Mouse (Mus musculus) heart, postnatal 14 days (tissue): ENCODE data around the gene Gtf2ird1. TPM values are rescaled to one million over a fixed set of nuclear protein-coding genes. Genes with fewer than 3 reads are reported as not detected.
"Not testable (repeated sequence)": the region's sequence is repeated elsewhere in the genome, so short reads cannot be mapped to it uniquely, and the experiment has no call there.

Experiments
- DNase-seq, 2 experiments: peaks; one replicate each; pipeline ENCODE4 v3.0.0; 2021 to 2022
- intact Hi-C: fragments of 180-260 bp; cut with DNase I; formaldehyde crosslinking; loops from one replicate; pipeline ENCODE4 v1.15.1; 2025
- total RNA-seq, 2 experiments: library from RNA; stranded (reverse); gene quantifications; 2 replicates each; pipeline ENCODE4 v1.2.3; 2021

The Gtf2ird1 gene
- total RNA-seq, 2 experiments from 2014 or later = 28.6 to 30.9 TPM

DNA sequence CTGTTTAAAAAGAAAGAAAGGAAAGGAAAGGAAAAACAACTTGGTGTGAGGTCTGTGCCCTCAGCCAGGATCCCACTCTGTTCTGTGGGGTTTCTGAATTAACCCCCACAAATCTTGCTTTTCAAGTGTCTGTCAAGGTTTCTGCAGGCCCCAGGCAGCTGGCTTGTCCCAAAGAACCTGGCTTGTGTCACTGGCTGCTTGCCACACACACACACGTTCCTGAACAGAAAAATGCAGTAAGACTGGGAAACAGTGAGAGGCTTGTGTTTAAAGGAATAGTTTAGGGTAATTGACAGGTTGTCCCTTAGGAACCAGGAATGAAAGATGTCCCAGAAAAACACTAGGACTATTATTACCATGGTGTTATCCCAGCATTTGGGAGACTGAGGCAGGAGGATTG lies 2.9 kb downstream of the Gtf2ird1 start:
- DNase-seq = no peak
- intact Hi-C loops = no loop called here

DNA sequence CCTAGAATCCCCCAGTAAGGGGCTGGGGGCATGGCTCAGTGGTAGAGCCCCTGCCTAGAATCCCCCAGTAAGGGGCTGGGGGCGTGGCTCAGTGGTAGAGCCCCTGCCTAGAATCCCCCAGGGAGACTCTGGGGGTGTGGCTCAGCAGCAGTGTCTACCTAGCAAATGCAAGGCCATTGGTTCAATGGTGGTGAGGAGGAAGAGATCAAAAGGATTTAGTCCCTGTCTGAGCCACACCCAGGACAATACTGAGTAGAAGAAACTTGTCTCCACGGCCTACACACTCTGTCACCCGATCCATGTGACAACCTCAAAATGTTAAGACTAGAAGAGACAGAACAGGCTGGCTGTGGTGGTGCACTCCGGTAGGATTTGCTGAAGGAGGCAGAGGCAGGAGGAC lies 9.8 kb downstream of the Gtf2ird1 start:
- DNase-seq, intact Hi-C loops: not testable (repeated sequence)

DNA sequence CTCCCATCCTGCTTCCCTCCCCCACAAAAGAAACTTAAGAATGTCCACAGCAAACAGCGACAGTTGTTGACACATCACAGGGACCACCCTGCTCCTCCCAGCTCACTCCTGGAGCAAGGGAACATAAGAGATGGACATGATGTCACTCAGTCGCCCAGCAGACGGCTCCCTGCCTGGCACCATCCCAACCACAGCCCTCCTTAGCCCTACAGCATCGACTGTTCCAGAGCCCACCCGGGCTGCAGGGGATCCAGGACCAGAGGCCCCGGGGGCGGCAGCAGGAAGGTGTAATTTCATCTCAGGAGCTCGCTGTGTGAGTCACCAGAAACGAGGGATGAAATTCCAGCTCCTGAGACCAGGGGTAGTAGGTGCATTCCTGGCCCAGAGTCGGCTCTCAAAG lies 10.6 kb downstream of the Gtf2ird1 start:
- no peak for DNase-seq

DNA sequence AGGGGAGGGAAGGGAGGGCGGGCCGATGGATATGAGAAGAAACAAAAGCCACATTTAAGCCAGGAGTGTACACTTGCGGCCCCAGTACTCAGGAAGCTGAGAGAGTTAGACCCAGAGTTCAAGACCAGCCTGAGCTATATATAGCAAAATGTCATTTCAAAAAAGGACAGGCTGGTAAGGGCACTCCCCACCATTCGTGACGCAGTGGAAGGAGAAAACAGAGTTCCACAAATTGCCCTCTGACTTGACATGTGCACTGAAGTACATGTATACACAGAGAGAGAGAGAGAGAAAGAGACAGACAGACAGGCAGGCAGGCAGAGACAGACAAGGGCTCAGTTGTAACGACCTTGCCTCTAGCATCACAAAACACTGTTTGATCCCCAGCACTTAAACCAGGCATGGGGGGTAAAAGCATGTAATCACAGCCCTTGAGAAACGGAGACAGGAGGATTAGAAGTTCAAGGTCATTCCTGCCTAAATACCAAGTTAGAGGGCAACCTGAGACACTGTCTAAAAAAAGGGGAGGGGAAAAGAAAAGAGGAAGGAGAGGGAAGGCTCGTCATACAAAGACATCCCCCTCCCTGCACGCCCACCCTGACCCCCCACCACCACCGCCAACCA lies 11.2 kb downstream of the Gtf2ird1 start:
- intact Hi-C loops = no loop called here
- DNase-seq = no peak

More for the DNA sequence above, 10.6 kb downstream of the Gtf2ird1 start:
- intact Hi-C loops = no loop called here

DNA sequence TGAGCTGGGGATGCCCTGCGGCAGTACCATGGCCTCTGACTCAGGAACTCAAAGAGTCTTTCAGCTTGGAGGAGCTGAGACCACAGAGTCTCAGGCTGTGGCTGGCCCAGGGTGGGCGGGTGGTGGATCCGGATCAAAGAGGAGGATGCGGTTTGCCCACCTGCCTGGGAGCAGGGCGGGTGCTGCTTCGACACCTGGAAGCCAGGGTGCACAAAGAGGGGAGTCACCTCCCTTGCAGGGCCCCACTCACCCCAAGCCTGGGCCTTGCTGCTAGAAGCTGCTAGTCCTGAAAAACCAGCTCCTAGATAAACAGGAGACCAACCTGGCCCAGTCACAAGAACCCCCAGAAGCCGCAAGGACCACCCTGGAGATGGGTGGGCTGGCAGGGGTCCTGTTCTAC lies 12.0 kb downstream of the Gtf2ird1 start:
- DNase-seq = no peak
- intact Hi-C loops = no loop called here

DNA sequence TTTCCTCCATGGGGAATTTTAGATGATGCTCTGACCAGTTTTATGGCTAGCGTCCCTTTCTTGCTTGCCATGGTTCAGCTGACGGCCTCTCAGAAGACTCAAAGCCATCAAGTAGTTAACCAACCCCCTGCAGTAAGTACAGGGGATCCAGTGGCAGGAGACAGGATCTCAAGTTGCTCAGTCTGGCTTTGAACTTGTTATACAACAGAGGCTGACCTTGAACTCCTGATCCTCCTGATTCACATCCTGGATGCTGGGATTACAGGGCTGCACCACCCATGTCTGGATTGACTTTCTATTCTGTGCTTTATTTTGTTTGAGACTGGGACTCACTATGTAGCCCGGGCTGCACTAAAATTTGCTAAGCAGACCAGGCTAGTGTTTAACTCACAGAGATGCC lies 14.4 kb downstream of the Gtf2ird1 start:
- intact Hi-C loops = no loop called here
- DNase-seq = no peak

DNA sequence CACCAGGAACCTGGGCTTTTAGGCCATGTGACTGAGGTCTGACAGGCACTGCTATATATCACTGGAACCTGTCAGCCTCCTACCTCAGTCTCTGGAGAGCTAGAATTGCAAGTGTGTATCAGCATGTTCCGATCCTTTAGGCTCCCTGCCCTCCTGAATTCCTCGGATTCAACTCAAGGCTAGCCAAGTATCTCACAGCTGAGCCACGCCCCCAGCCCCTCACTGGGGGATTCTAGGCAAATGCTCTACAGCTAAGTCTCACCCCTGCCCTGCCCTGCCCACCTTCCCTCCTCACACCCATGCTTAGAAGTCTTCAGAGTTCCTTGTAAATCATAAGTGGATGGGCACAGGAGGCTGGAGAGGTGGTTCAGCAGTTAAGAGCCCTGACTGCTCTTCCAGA lies 15.4 kb downstream of the Gtf2ird1 start:
- intact Hi-C loops = no loop called here
- no peak for DNase-seq

DNA sequence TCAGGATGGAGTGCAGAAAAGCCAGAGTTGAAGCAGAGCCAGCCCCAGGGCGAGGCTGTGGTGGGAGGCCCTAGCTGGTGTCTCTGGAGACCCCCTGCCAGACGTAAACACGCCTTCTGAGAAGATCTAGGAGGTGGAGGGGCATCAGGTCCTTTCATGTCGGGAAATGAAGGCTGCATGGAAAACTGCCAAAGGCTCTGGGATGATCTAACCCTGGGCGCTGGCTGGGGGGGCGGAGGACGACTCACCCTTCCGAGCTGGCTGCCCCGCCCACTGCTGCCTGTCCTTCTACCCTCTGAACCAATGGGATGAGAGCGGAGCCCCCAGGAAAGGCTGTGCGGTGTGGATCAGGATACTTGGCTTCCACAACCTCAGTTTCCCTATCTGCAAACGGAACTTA lies 16.4 kb downstream of the Gtf2ird1 start:
- intact Hi-C loops = no loop called here
- peak; percentile 62 to 63 for DNase-seq

DNA sequence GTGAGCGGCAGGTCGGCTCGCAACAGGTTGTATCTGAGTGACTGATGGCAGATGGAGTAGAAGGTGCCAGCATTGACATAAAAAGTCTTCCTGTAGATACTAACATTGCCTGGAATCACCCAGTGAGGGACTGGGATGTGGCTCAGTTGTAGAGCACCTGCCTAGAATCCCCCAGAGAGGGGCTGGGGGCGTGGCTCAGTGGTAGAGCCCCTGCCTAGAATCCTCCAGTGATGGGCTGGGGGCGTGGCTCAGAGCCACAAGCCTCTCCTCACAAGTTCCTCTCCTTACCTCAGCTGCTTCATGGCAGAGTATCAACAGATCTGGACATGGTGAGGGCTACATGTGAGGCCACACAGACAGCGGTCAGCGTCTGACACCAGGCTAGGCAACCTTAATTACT lies 17.0 kb downstream of the Gtf2ird1 start:
- DNase-seq = no peak
- intact Hi-C loops = no loop called here

DNA sequence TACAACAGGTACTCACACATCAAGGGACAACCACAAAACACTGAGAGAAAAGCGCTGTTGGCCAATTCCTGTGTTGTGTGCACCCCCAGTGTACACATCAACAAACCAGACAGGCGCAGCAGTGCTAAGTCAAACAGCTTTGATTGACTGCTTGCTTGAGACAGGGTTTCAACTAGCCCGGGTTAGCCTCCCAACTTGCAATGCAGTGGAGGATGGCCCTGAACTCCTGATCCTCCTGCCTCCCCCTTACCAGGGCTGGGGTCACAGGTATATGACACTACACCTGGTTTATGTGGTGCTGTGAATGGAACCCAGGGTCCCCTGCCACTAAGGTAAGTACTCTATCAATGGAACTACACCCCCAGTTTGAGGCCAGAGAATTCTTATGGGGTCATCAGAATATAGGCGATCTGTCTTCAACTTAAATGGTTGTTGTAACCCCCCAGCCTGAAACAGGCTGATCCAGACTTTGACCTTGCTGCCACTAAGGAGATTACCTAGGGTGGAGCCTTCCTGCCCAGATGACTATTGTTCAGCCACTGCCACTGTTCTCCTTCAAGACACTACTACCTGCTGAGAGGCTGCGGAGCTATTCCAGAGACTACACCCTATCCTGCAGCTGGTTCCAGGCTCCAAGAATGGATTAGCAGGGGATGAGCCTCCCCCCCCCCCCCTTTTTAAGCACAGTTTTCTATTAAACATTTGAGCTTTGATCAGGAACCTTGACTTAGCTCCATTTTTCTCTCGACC lies 17.7 kb downstream of the Gtf2ird1 start:
- intact Hi-C loops = no loop called here
- DNase-seq = no peak

DNA sequence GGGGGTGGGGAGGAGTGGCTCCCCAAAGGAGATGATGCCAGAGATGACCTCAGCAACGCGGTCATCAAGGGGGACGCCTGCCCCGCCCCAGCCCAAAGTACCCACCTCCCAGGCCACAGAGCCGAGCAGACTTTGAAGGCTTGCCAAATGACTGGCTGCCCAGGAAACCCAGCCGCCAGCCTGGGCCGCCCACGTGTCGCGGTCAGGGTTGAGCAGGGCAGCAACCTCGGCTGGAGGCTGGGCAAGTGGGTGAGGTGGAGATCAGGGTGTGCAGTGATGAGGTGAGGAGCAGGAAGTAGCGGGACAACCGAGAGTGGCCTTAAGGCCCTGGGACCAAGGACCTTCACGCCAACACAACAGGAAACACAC lies 19.1 kb downstream of the Gtf2ird1 start:
- DNase-seq = peak; percentile 67 to 79
- intact Hi-C loops = no loop called here

DNA sequence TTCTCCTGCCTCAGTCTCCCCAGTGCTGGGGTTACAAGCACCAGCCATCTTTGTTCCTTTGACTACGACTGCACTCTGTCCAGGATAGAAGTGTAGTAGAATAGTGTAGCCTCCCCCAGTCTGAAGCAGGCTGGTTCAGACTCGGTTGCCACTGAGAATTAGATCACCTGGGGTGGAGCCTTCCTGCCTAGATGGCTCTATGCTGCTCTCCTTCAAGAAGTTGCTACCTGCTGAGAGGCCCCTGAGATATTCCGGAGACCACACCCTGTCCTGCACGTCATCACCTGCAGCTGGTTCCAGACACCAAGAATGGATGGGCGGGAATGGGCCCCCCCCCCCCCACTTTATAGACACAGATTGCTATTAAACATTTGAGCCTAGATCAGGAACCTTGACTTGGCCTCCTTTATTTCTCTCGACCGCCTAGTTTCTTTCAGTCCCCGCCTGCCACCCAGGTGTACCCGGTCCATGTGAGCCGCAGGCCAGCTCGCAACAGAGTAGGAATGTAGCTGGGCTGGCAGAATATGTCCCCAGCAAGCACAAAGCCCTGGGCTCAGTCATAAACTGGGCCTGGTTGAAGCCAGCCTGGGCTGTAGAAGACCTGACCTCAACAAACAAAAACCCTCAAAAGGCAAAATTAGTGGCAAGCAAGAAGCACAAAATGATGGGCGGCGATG lies 19.6 kb downstream of the Gtf2ird1 start:
- intact Hi-C loops = no loop called here
- no peak for DNase-seq

DNA sequence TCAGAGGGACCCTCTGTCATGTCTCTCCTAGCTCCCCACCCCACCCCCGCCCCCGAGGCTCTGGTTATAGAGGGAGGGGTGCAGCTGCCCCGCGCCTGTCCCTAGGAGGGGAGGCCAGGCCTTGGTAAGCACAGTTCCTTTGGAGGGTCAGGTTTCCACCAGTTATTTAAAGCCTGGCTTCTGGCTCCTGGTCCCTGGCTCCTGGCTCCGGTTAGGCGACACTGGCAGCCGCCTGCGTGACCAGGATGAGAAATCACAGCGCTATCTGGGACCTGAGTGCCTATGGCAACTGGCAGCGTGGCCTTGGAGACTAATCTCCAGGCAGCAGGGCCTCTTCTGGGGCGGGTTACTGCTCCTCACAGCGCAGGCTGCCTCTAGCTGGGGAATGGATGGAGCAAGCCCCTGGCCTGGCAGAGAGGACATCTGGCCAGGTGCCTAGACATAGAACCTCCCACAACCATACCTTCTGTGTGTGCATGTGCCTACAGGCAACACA lies 20.6 kb downstream of the Gtf2ird1 start:
- intact Hi-C loops = no loop called here
- peak; percentile 63 to 73 for DNase-seq

DNA sequence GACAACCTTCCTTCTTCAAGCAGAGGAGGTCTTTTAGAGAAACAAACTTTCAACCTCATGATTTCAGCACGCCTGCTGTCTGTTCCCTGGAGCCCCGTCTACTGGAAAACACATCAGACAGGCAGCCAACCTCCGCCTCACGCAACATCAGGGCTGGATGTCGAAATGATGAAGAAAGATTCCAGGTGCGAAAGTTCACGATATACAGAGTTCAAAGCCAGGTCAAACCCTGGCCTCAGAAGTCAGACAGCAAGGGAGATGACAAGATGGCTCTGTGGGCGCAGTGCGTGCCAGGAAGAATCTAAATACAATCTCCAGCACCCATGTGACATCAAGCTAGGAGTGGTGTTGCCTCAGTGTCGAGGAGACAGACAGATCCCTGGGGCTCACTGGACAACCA lies 23.4 kb downstream of the Gtf2ird1 start:
- intact Hi-C loops = no loop called here
- no peak for DNase-seq

DNA sequence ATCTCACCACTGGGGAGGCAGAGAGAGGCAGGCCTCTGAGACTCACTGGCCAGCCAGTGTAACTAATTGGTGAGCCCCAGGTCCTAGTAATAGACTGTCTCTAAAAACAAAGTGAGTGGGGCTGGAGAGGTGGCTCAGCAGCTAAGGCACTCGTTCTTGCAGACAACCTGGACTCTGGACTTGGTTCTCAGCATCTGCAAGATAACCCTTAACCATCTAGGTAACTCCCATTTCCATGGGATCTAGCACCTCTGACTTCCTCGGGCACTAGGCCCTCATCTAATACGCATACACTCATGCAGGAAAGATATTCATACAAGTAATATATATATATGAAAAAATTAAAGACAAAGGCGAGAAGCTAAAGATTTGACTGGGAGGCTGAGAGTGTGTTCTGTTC lies 26.4 kb downstream of the Gtf2ird1 start:
- DNase-seq = no peak
- intact Hi-C loops = no loop called here

DNA sequence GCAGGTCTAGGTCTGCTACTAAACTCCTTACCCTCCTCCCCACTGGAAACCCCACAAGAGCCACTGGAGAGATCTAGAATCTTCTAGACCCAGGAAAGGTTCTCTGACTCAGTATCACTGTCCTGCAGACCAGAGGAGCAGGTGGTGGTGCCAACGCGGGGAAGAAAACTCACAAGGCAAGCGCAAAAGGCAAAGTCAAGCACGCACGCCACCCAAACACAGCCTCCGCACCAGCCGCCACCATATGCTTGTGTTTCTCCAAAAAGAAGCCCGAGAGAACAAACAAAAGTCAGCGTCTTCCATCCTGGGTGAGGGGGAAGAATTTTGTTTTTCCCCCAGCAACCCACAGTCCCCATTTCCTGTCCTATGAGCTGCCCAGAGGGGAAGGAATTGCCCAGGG lies 28.9 kb downstream of the Gtf2ird1 start:
- intact Hi-C loops = no loop called here
- DNase-seq = no peak

DNA sequence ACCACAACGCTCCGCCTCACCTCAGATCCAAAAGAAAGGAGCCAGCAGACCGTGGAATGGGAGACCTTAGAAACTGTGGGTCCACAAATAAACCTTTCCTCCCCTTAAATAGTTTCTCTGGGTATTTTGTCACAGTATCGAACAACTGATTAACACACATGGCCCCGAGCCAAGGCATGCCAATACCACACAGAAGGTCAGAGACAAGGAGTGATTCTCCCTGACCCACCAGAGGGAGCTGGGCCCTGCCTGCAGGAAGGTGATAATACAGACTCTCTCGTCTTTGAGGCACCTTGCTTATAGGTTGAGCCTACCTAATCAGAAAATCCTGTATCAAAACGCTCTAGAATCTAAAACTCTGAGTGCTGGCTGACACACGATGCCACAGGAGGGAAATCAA lies 30.9 kb downstream of the Gtf2ird1 start:
- intact Hi-C loops = no loop called here
- DNase-seq = no peak

DNA sequence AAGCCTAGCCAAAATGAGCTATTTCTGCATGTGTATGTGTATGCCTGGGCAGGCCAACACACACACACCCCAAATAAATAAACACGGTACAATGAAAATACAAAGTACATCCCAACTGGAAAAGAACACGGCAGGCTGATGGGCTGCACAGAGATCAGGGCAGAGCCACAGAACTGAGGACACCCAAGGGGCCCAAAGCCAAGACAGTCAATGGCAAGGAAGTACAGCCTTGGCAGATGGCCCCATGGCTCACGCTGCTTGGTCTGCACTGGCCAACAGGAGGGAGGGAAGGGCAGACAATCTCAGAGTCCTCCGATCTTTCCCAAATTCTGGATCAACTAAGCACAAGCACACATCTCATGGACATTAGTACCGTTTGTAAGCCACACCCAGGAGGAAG lies 32.6 kb downstream of the Gtf2ird1 start:
- intact Hi-C loops = no loop called here
- DNase-seq = peak; percentile 79 to 81

DNA sequence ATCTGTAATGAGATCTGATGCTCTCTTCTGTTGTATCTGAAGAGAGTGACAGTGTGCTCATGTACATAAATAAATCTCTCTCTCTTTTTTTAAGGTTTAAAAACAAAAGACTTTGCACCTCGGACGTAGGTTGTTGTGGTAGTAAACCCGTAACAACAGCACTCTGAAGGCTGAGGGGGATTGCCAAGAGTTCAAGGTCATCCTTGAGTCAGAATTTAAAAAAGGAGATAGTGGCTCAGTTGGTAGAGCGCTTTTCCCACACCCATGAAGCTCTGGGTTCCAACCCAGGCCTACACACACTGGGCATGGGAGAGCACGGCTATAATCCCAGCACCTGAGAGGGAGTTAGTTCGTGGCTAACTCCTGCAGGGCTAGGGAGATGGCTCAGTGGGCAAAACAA lies 33.1 kb downstream of the Gtf2ird1 start:
- no peak for DNase-seq
- intact Hi-C loops = no loop called here

DNA sequence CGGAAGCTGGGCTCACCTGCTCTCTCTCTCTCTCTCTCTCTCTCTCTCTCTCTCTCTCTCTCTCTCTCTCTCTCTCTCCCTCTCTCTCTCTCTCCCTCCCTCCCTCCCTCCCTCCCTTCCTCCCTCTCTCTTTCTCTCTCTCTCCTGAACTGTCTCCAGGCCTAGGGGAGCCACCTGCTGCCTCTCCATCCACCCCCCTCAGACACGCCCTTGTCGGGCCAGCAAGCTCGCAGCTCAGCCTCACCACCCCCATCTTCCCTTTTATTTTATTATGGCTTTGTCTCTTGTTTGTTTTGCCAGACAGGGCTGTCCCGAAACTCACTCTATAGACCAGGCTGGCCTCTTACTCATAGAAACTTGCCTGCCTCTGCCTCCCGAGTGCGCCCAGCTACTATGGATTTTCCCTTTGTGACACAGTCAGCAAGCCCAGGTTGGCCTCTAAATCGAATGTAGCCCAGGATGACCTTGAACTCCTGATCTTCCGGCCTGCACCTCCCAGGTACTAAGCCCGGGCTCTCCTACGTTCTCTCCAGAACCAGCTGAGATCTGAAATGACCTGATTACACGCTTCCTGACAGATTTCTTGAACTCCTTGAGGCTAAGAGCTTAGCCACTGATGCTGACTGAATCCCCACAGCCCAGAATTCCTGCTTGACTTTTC lies 34.1 kb downstream of the Gtf2ird1 start:
- no peak for DNase-seq
- intact Hi-C loops = no loop called here

DNA sequence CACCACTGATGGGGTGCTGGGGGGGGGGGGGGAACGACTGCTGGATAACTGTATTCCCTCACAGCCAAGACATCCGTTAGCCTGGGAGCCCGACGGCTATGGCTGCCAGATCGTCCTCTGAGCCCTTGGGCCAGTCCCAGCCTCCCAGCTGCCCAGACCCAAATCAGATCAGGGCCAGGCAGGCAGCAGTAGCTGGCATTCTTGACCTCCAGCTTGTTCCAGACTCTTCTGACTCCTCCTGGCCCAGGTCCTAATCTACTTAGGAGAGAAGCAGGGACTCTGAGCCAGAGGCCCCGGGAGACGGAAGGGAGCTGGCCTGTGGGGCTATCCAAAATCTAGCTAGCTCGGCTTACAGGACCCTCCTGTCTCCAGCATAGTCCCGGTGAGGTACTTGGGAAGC lies 35.5 kb downstream of the Gtf2ird1 start:
- intact Hi-C loops = no loop called here

More for the DNA sequence above, 35.5 kb downstream of the Gtf2ird1 start:
- DNase-seq = peak; percentile 55 to 69
